ENCODE assay signal across 8 mouse cellular contexts in the genomic region with DNA sequence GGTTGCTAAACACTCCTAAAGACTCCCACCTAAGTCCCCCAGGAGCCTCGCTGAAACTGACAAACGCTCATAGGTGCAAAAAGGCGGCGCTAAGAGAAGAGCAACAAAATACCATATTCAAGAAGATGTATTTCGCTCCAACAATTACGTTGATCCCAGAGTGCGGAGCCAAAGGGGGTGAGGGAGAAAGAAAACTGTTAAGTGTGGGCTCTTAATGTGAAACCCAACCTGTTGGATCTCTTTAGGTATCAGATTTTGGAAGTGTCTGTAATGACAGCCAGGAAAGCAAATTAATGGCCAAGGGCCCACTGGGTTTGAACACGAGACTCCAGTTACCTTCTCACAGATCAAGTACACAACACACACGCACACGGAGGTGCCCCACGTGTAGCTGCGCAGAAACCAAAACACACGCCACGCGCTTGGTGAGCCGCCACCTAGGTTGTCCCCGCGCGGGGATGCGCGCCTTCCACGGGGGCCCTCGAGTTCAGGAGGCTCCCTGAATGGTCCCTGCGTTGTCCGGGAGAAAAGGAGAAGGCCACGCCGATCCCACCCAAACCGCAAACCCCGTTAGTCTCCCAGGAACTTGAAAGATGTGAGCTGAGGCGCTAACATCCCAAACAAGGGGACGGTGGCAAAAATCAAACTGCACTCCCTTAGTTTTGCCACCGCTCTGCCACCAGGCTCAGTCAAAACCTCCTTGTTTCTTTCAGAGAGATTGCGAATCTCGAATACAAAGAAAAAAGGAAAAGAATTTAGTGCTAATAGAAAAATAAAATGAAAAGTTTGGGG. TPM values are rescaled to one million over a fixed set of nuclear protein-coding genes. Genes with fewer than 3 reads are reported as not detected.
DNase-seq lines count a peak whose midpoint lies in the region; ATAC-seq and TF ChIP-seq lines count a peak whose summit lies in the region.

No protein-coding gene starts in this region.

- H3K27me3 ChIP-seq in heart, embryonic 10.5 days (ENCODE audit: insufficient read depth, poor library complexity, severe bottlenecking): peaks cover 5% of the 10 kb centered on the region
- peaks cover 34% of the 10 kb centered on the region for H3K27me3 ChIP-seq in hindbrain, embryonic 14.5 days (ENCODE audit: control insufficient read depth, insufficient read depth, low read length)
- no peaks in the 10 kb centered on the region for H3K27me3 ChIP-seq in myocyte (ENCODE audit: control insufficient read depth, insufficient read depth, insufficient read length)

- no peak for ATAC-seq in hindbrain, embryonic 14.5 days (ENCODE audit: low FRiP score)
- ATAC-seq in megakaryocyte-erythroid progenitor cell, adult 5-6 weeks (replicated peaks; ENCODE audit: low FRiP score, low TSS enrichment, poor library complexity, severe bottlenecking): no peak

- H3K9ac ChIP-seq in hindbrain, embryonic 14.5 days: 0 out of 2 replicates have a peak overlapping the region, but pooled peaks have one; percentile 64

- H3K4me1 ChIP-seq in heart, embryonic 10.5 days: peaks cover 16% of the 10 kb centered on the region
- H3K4me1 ChIP-seq in hindbrain, embryonic 14.5 days (replicated peaks; ENCODE audit: control insufficient read depth, insufficient read depth, low read length): peaks cover 13% of the 10 kb centered on the region

- no peak for DNase-seq in heart, embryonic 10.5 days (ENCODE audit: low spot score)
- no peak for DNase-seq in heart, postnatal 25 days (ENCODE audit: low spot score)
- peak; percentile 40 for DNase-seq in testis, postnatal 10 days (ENCODE audit: low spot score)
- no peak for DNase-seq in testis, postnatal 14 days (ENCODE audit: low spot score)
- DNase-seq in hindbrain, embryonic 14.5 days (ENCODE audit: low spot score): no peak
- DNase-seq in urinary bladder, postnatal 25 days (ENCODE audit: low spot score): no peak

- H3K4me2 ChIP-seq in hindbrain, embryonic 14.5 days (replicated peaks): peak overlapping the region; percentile 91
- peak overlapping the region; percentile 88 for H3K4me2 ChIP-seq in myocyte (ENCODE audit: low read depth)

- intact Hi-C loops in heart, postnatal 25 days (cut with DNase I): no loop called here

- H3K9me3 ChIP-seq in heart, embryonic 10.5 days: no peaks in the 10 kb centered on the region
- no peaks in the 10 kb centered on the region for H3K9me3 ChIP-seq in hindbrain, embryonic 14.5 days (ENCODE audit: control insufficient read depth, low read length)

- H3K36me3 ChIP-seq in heart, embryonic 10.5 days: no peaks in the 10 kb centered on the region
- H3K36me3 ChIP-seq in hindbrain, embryonic 14.5 days (replicated peaks; ENCODE audit: control insufficient read depth, insufficient read depth): no peaks in the 10 kb centered on the region
- H3K36me3 ChIP-seq in myocyte (ENCODE audit: control insufficient read depth, insufficient read depth): no peaks in the 10 kb centered on the region

- H3ac ChIP-seq in myocyte (ENCODE audit: control insufficient read depth, insufficient read length): peak overlapping the region; percentile 52

- peak overlapping the region; percentile 80 for H3K4me3 ChIP-seq in heart, embryonic 10.5 days
- H3K4me3 ChIP-seq in hindbrain, embryonic 14.5 days (replicated peaks; ENCODE audit: low read length): peak overlapping the region; percentile 56
- H3K4me3 ChIP-seq in myocyte: peak overlapping the region; percentile 97

- 1% methylated on average over 34 of the region's 34 CpGs for WGBS in heart, embryonic 10.5 days
- WGBS in hindbrain, embryonic 14.5 days: 1% methylated on average over 34 of the region's 34 CpGs

- no peak overlapping the region for H3K27ac ChIP-seq in heart, embryonic 10.5 days
- H3K27ac ChIP-seq in hindbrain, embryonic 14.5 days: no peak overlapping the region

- peaks cover 63% of the 10 kb centered on the region for H3K79me2 ChIP-seq in myocyte (ENCODE audit: control insufficient read depth, insufficient read depth)

- no peak for TF ChIP-seq POLR2A in myocyte (IDR thresholded peaks at IDR 0.05; ENCODE audit: insufficient read length, low read depth)

TF ChIP-seq in myocyte, 11 proteins besides CTCF, POLR2A, EP300 and RAD21:
- no peak for TF ChIP-seq REST (IDR thresholded peaks at IDR 0.05; ENCODE audit: insufficient read depth, insufficient read length)
- TF ChIP-seq MYOG (IDR thresholded peaks at IDR 0.05; ENCODE audit: control insufficient read depth in 1 of 3, insufficient read depth in 1 of 3, insufficient read length in 2 of 3, low read depth in 2 of 3): no peak
- no peak for TF ChIP-seq E2F4 (IDR thresholded peaks at IDR 0.05; ENCODE audit: insufficient read depth)
- TF ChIP-seq POLR2AphosphoS2 (IDR thresholded peaks at IDR 0.05; ENCODE audit: insufficient read length, low read depth): no peak
- TF ChIP-seq MAX (IDR thresholded peaks at IDR 0.05; ENCODE audit: low read depth): no peak
- TF ChIP-seq SRF (IDR thresholded peaks at IDR 0.05; ENCODE audit: control insufficient read depth, insufficient read length, low read depth): no peak
- TF ChIP-seq TCF12 (IDR thresholded peaks at IDR 0.05; ENCODE audit: insufficient read depth, poor library complexity, severe bottlenecking): no peak
- TF ChIP-seq MYOD1 (IDR thresholded peaks at IDR 0.05; ENCODE audit: control insufficient read depth in 1 of 3, insufficient read length in 2 of 3, low read depth in 2 of 3): no peak
- no peak for TF ChIP-seq USF1 (IDR thresholded peaks at IDR 0.05; ENCODE audit: low read depth)
- no peak for TF ChIP-seq TCF3 (IDR thresholded peaks at IDR 0.05; ENCODE audit: insufficient read length, low read depth)
- no peak for TF ChIP-seq CEBPB (IDR thresholded peaks at IDR 0.05; ENCODE audit: insufficient read depth, poor library complexity, severe bottlenecking)

RNA-seq across cellular contexts. Expression of gene Eya4, which starts 2.3 kb away (rescaled TPM):
- 1.1 and 2.2 TPM in 2 replicates for polyA plus RNA-seq in heart, embryonic 10.5 days (2016; fragmentation: Nextera tagmentation; extraction: Ambion mirVana)
- total RNA-seq in heart, postnatal 25 days (2021): under 1 TPM; 0.34 TPM
- polyA plus RNA-seq in hindbrain, embryonic 14.5 days (2014; fragmentation: Nextera tagmentation; extraction: Ambion mirVana): 0.74 and 0.82 TPM in 2 replicates
- polyA plus RNA-seq in myocyte (2012; fragmentation: generic; extraction: Trizol): 8.8 TPM
- total RNA-seq in megakaryocyte-erythroid progenitor cell, adult 5-6 weeks (2014; fragmentation: Nextera tagmentation): 0.66 and 0.69 TPM in 2 replicates
- 0.95 and 1.5 TPM in 2 replicates for total RNA-seq in megakaryocyte-erythroid progenitor cell, adult 5-6 weeks (2017)
